Mouse (Mus musculus) cerebellum, adult 9-10 months (tissue): ENCODE data around the gene Mettl13.

ENCODE experiments used
- DNase-seq: peaks from one replicate; pipeline ENCODE4 v3.0.0; 2022

The Mettl13 gene

DNA sequence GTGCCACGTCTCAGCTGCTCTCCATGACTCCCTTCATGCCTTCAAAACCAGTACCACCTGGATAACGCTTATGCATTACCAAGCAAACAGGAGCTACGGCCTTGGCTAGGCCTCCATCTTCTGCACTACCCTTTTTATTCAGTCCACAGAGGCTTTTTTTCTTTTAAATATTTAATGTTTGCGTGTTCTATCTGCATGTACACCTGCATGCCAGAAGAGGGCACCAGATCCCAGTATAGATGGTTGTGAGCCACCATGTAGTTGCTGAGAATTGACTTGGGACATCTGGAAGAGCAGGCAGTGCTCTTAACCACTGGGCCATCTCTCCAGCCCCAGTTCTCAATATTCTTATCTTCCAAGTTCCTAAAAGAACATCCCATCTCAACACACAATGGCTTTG lies 16.8 kb downstream of the Mettl13 start:
- no peak for DNase-seq

DNA sequence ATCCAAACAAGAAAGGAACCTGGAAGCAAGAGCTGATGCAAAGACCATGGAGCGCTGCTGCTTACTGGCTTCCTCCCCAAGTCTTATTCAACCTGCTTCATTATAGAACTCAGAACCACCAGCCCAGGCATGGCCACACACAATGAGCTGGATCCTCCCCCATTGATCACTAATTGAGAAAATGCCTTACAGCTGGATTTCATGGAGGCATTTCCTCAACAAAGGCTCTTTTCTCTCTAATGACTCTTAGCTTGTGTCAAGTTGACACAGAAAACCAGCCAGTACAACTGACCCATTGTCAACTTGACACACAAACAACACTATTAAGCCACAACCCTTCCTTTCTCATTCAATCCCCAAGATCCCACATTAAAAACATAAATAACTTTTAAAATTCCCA lies 17.7 kb downstream of the Mettl13 start:
- DNase-seq, result no peak

DNA sequence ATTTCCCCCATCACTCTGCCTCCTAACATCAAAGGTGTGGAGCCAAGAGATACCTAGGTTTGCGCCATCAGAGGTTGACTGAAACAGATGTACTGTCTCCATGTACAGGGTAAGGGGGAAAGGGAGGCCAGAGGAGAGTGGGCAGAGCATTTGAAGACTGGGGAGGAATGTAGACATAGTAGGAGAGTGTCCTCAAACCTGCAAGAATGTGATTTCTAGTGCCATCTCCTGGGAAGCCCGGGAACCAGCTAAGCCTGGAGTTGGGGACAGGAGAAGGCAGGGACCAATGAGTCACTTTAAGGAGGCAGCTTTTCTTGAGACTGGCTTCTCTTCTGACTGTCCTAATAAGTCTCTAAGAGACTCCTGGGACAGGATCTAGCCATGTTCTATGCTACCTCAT lies 18.7 kb downstream of the Mettl13 start:
- no peak for DNase-seq

DNA sequence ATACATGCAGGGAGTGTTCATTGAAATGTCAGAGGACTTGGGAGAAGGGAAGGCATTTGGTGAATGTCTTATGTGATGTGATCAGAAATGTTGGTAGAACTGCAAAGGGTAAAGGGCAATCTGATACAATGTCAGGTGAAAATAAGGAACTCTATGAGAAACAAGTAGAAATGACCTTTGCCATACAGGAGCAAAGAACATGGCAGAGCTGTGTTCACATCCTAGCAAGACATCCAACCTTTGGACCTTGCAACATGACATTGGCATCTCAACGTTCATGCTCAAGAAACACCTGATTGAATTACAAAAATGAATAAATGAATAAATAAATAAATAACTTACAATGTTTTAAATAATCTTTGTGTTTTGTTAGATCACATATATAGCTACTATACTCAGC lies 33.2 kb downstream of the Mettl13 start:
- DNase-seq, result no peak

DNA sequence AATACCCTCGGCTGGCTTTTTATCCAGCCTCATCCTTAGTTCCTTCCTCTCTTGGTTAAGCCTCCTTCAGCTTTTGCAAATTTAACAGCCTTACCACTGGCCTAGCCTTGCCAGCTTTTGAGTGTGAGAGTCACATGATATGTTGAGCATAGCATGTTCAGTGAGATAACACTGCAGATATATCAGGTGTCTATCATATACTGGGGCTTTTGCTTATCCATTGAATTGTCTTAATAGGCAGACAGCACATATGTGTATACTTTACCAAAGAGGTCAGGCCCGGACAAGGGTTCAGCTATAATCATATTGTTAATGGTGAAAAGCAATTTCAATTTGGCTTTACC lies 38.4 kb downstream of the Mettl13 start:
- no peak for DNase-seq

DNA sequence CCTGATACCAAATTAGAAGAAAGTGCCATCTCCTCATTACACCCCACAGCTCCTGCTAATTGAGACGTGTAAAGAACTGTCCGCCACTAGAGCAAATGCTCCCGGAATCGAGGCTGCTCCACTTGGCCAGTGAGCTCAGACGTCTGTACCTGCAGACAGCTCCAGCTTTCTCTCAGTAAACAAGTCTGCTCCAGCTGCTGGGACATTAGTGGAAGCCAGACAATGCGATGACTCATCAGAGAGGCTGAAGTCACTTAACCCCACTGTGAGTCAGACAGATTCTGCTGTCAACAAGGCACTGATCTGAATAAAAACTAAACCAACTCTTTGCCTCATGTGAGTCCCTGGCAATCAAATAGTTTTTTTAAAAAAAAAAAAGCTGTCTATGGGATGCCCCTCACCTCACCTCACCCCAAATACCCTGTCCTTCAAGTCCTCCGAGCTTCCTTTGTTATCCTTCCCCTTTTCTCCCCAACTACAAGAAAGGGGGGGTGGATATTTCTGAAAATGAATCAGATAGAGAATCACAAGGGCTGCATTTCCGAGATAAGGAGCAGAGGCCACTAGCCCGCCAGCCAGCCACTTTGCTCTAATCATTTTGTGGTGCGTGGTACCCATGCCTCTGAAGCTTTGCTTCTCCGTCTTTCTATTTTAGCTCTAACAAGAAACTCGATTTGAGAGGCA lies 38.9 kb downstream of the Mettl13 start:
- no peak for DNase-seq

DNA sequence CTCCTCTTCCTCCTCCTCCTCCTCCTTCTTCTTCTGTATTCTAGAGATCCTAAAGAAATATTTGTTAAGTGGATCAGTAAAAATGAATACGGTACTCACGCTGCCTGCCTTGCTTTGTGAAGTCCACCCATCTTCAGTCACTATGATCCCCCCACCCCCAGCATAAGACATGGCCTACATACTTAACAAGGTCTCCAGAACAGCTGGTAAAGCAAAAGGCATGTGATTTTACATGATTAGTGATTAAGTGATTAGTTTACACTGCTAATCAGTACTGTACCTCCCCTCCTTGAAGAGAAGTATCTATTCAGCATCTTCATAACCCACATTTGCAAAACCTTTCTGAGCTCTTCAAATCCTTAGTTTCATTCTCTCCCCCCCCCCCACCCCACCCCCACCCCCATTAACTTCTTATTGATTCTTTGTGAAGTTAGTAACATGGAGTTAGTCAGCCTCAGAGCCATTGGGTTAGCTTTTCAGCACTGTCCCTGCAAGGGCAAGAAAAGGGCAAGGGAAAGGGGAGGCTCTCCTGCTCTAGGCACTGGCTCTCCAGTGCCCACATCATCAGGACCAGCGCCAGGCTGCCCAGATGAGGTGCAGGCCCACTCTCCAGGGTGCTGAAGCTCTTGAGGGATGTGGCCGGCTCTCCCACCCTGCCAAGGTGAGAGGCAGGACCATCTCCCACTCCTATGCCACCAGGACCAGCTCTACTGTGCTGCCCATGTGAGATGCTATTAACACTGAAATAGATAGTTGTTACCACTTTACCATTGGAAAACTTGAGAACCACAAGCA lies 39.9 kb downstream of the Mettl13 start:
- DNase-seq, result no peak

DNA sequence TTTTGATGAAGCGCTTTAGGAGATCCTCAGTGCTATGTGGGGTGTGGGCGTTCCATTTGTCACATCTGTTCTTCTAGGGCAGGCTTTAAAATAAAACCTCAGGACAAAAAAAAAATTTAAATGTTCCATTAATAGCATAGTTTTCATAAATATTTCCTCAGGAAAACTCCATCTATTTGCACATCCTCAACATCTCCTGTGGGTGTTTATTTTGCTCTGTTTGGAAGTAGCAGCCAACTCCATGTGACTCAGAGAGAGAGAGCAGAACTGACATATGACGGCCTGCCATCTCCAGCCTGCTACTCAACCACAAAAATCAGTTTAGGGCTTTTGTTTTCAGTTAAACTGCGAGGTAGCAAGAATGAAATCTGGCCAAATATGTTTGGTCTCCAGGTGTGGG lies 41.8 kb downstream of the Mettl13 start:
- no peak for DNase-seq

DNA sequence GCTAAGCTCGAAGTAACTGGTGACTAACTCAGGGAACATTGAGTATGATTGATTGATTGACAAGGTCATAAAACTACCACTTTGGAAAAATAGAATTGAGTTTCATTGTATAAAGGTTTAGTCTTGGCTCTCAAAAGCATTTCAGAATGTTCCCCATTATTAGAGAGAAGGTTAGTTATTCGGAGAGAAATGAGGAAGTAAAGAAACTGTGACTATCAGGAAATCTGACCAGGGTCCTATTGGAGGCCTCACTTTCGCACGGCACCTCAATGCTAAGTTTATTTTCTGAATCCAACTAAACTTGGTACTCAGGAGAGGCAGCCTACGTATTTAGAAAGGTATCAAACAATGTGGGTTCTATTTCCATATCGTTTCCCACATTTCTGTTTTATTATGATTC lies 42.7 kb downstream of the Mettl13 start:
- no peak for DNase-seq
